Mouse (Mus musculus): ENCODE measurements around the gene Nacc1. TPM values are rescaled to one million over a fixed set of nuclear protein-coding genes. Genes with fewer than 3 reads are reported as not detected.

The Nacc1 gene
- polyA plus RNA-seq, 1 experiment from 2014 or later: 17.4 TPM

DNA sequence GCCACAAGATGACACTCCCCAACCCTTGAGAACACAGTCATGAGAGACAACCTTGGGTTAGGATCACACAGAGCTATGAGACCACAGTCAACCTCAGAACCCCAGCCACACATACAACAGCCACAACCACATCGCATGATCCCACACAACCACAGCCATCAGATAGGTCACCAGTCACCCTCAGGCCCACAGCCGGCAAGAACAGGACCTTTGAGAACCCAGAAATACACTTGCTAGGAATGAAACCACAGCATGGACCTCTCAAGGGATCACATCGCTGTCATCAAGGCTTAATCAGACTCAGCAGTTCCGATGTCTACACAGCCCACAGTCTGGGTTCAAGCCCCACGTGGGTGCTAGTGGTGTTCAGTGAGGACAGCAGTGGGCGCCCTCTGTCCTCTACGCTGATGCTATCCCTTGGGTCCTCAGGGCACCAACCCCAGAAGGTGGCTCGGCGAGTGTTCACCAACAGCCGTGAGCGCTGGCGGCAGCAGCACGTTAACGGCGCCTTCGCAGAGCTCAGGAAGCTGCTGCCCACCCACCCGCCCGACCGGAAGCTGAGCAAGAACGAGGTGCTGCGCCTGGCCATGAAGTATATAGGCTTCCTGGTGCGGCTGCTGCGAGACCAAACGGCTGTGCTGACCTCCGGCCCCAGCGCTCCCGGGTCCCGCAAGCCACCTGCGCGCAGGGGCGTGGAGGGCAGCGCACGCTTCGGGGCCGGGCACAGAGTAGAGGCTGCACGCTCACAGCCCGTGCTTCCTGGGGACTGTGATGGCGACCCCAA, 16.0 kb upstream of the Nacc1 start:
- ATAC-seq (ENCODE audit: insufficient number of reproducible peaks, insufficient read depth, low FRiP score, low read depth): no peak
- H3K36me3 ChIP-seq (ENCODE audit: control insufficient read depth, insufficient read depth, low read length): peaks cover 14% of the 10 kb centered on the region
- peak overlapping the region; percentile 18 to 42 for H3K4me3 ChIP-seq (ENCODE audit: control insufficient read depth in 1 of 2, insufficient read depth in 1 of 2, low read depth in 1 of 2, low read length in 2 of 2)
- peaks cover 53% of the 10 kb centered on the region for H3K27me3 ChIP-seq (ENCODE audit: control insufficient read depth, insufficient read depth, low read length)
- H3K9me3 ChIP-seq (ENCODE audit: control insufficient read depth, low read length): no peaks in the 10 kb centered on the region
- WGBS: 11% methylated on average over 38 of the region's 38 CpGs
- peak overlapping the region; percentile 72; the same call in 1 of the 2 replicates for H3K9ac ChIP-seq (ENCODE audit: low read length)
- H3K27ac ChIP-seq (replicated peaks in 1 of 2; ENCODE audit: control insufficient read depth in 1 of 2, insufficient read depth in 1 of 2, low read depth in 2 of 2, low read length in 2 of 2): peak overlapping the region in 1 of 2 experiments; percentile 85; a peak in 2 of 4 replicates
- H3K4me1 ChIP-seq (ENCODE audit: control insufficient read depth in 2 of 2, insufficient read depth in 2 of 2, low read length in 2 of 2): peaks cover 14 to 48% of the 10 kb centered on the region in 2 experiments; a peak in 3 of 4 replicates
- peak overlapping the region; percentile 65 for H3K4me2 ChIP-seq (ENCODE audit: low read length)

DNA sequence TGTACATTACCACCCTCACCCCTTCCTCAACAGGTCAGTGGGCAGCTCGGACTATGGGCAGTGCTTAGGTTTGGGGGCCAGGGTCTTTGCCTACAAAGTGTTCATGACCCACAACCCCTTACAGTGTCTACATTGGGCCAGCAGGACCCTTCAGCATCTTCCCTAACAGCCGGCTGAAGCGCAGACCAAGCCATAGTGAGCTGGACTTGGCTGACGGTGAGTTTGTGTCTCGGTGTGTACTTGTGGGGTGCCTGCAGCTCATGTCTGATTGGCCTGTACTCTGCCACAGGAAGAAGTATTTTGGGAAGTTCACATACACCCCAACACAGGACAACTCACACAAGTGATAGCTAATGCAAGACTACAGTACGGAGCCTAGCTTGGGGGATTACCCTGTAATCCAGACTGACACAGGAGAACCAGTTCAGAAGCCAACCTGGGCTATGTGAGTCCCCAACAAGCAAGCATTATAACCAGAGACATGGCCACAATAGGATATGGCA, 15.4 kb upstream of the Nacc1 start:
- H3K4me1 ChIP-seq (ENCODE audit: control insufficient read depth in 2 of 2, insufficient read depth in 2 of 2, low read length in 2 of 2): peaks cover 12 to 45% of the 10 kb centered on the region in 2 experiments; a peak in 3 of 4 replicates

DNA sequence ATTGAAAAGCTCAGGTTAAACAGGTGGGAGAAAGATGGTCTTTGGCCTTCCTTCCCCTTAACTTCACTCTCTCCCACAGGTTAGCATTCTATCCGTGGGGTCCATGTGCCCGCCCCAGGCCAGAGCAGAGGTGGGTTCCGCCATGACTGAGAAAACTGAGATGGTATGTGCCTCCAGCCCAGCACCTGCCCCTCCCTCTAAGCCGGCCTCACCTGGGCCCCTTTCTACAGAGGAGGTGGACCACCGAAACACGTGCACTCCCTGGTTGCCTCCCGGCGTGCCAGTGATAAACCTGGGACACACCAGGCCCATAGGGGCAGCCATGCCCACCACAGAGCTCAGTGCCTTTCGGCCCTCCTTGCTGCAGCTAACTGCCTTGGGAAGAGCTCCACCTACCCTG, 14.9 kb upstream of the Nacc1 start:
- peak overlapping the region; percentile 32 to 42 for H3K4me3 ChIP-seq (ENCODE audit: control insufficient read depth in 1 of 2, insufficient read depth in 1 of 2, low read depth in 1 of 2, low read length in 2 of 2)
- peak overlapping the region; percentile 72 for H3K9ac ChIP-seq (ENCODE audit: low read length)
- H3K27me3 ChIP-seq (ENCODE audit: control insufficient read depth, insufficient read depth, low read length): peaks cover 42% of the 10 kb centered on the region
- H3K9me3 ChIP-seq (ENCODE audit: control insufficient read depth, low read length): no peaks in the 10 kb centered on the region
- ATAC-seq (ENCODE audit: insufficient number of reproducible peaks, insufficient read depth, low FRiP score, low read depth): no peak
- H3K4me2 ChIP-seq (ENCODE audit: low read length): peak overlapping the region; percentile 65
- H3K36me3 ChIP-seq (ENCODE audit: control insufficient read depth, insufficient read depth, low read length): peaks cover 21% of the 10 kb centered on the region
- peaks cover 12 to 41% of the 10 kb centered on the region in 2 experiments; a peak in 3 of 4 replicates for H3K4me1 ChIP-seq (ENCODE audit: control insufficient read depth in 2 of 2, insufficient read depth in 2 of 2, low read length in 2 of 2)
- H3K27ac ChIP-seq (replicated peaks in 1 of 2; ENCODE audit: control insufficient read depth in 1 of 2, insufficient read depth in 1 of 2, low read depth in 2 of 2, low read length in 2 of 2): peak overlapping the region; percentile 29 to 85; a peak in 3 of 4 replicates
- WGBS: 66% methylated on average over 9 of the region's 9 CpGs

More for the DNA sequence above, 15.4 kb upstream of the Nacc1 start:
- Histone ChIP-seq H3K9me3 (ENCODE audit: control insufficient read depth, low read length) (no peaks in the 10 kb centered on the region), H3K4me3 (ENCODE audit: control insufficient read depth in 1 of 2, insufficient read depth in 1 of 2, low read depth in 1 of 2, low read length in 2 of 2) (peak overlapping the region; percentile 32 to 42), H3K4me2 (ENCODE audit: low read length) (peak overlapping the region; percentile 65), H3K27me3 (ENCODE audit: control insufficient read depth, insufficient read depth, low read length) (peaks cover 47% of the 10 kb centered on the region), H3K27ac (replicated peaks in 1 of 2; ENCODE audit: control insufficient read depth in 1 of 2, insufficient read depth in 1 of 2, low read depth in 2 of 2, low read length in 2 of 2) (peak overlapping the region in 1 of 2 experiments; percentile 85; a peak in 2 of 4 replicates), H3K9ac (ENCODE audit: low read length) (peak overlapping the region; percentile 72), H3K36me3 (ENCODE audit: control insufficient read depth, insufficient read depth, low read length) (peaks cover 20% of the 10 kb centered on the region)
- 70% methylated on average over 6 of the region's 6 CpGs for WGBS
- ATAC-seq (ENCODE audit: insufficient number of reproducible peaks, insufficient read depth, low FRiP score, low read depth): no peak

DNA sequence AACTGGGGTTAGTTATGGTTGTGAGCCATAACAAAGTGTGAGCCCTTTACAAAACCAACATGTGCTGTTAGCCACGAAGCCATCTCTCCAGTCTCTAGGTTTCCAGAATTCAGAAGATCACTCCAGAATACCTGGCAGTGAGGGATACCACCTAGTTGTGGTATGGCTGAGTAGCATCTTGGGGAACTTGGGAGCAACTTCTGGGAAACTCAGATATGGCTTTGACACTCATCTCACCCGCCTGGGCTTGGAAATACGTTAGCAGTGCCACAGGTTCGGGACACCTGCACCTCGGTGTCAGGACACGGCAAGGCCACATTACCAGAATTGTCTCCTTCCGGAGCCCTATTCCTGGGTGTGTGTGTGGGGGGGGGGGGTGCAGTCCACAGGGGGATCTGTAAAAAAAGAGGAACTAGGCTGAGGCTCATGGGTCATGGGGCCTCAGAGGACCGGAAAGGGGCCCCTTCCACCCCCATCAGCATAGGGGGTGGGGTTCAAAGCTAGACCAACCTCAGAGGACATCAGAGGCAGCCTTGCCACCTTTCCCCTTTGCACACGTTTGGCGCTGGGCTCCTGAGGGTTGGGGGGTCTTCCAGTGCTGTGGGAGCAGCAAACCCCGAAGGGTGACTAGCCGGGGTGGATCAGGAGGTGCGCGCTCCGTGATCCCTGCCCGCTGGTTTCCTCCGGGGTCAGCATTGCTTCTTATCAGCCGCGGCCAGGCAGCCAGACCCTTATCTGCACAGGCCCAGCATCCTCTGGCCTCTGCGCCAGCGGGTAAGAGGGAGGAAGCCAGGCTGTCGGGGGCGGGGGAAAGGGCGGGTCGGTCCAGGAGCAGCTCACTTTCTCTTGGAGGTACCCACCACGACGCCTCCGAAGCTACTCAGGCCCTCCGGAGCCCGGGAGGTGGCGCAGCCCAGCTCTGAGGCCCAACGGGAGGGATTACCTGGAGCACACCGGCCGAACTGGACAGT, 13.6 kb upstream of the Nacc1 start, which contains the start of gene Lyl1:
Gene Lyl1, plus strand, starts transcription at position 517 of the 971 bp plus-strand sequence.
- ATAC-seq (ENCODE audit: insufficient number of reproducible peaks, insufficient read depth, low FRiP score, low read depth): peak; percentile 71
- Histone ChIP-seq H3K9ac (ENCODE audit: low read length) (peak within 1 kb of the TSS; percentile 72), H3K27ac (replicated peaks in 1 of 2; ENCODE audit: control insufficient read depth in 1 of 2, insufficient read depth in 1 of 2, low read depth in 2 of 2, low read length in 2 of 2) (peak within 1 kb of the TSS; percentile 69 to 85), H3K4me3 (ENCODE audit: control insufficient read depth in 1 of 2, insufficient read depth in 1 of 2, low read depth in 1 of 2, low read length in 2 of 2) (peak within 1 kb of the TSS; percentile 32 to 42), H3K27me3 (ENCODE audit: control insufficient read depth, insufficient read depth, low read length) (peaks cover 35% of the 10 kb centered on the region), H3K36me3 (ENCODE audit: control insufficient read depth, insufficient read depth, low read length) (peaks cover 34% of the 10 kb centered on the region), H3K4me2 (ENCODE audit: low read length) (peak within 1 kb of the TSS; percentile 65), H3K9me3 (ENCODE audit: control insufficient read depth, low read length) (no peaks in the 10 kb centered on the region), H3K4me1 (ENCODE audit: control insufficient read depth in 2 of 2, insufficient read depth in 2 of 2, low read length in 2 of 2) (peaks cover 10 to 31% of the 10 kb centered on the region in 2 experiments; a peak in 3 of 4 replicates)
- whole genome bisulfite sequencing: 6% methylated on average over 34 of the region's 34 CpGs

DNA sequence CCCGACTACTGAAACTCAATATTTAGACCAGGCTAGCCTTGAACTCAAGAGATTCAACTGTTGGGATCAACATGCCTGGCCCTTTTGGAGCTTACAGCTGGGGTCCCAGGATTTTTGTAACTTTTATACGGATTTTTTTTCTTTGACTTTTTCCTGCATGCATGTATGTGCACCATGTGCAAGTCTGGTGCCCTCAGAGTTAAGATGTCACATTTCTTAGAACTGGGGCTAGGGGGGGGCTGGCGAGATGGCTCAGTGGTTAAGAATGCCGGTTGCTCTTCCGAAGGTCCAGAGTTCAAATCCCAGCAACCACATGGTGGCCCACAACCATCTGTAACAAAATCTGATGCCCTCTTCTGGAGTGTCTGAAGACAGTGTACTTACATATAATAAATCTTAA, 12.9 kb upstream of the Nacc1 start:
- Histone ChIP-seq H3K4me2 (ENCODE audit: low read length) (0 out of 2 replicates have a peak overlapping the region, but pooled peaks have one; percentile 32), H3K9ac (ENCODE audit: low read length) (no peak overlapping the region)

DNA sequence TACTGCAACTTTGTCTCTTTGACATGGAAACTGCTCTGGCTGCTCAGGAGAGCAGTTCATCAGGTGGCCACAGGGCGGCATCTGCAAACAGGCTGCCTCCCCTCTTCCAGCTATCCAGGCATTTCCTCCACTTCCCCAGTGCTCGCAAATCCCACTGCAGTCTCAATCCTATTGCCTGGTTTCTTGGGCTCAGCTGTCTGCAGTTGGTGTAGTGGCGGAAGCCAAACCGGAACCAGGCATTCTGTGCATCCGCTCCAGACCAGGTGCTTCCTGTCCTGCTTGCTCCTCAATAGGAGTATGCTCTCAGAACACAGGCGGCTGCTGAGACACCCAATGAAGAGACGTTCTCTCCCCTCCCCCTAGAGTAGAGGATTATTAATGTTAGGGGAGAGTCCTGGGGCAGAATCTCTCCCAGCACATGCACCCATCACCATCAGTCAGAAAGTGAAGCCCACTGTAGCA, 12.2 kb upstream of the Nacc1 start:
- Histone ChIP-seq H3K36me3 (ENCODE audit: control insufficient read depth, insufficient read depth, low read length) (peaks cover 47% of the 10 kb centered on the region), H3K4me2 (ENCODE audit: low read length) (peak overlapping the region; percentile 32; the same call in 1 of the 2 replicates), H3K27me3 (ENCODE audit: control insufficient read depth, insufficient read depth, low read length) (peaks cover 26% of the 10 kb centered on the region), H3K4me1 (ENCODE audit: control insufficient read depth in 2 of 2, insufficient read depth in 2 of 2, low read length in 2 of 2) (peaks cover 10 to 26% of the 10 kb centered on the region in 2 experiments; a peak in 3 of 4 replicates), H3K4me3 (ENCODE audit: control insufficient read depth in 1 of 2, insufficient read depth in 1 of 2, low read depth in 1 of 2, low read length in 2 of 2) (no peak overlapping the region), H3K9ac (ENCODE audit: low read length) (no peak overlapping the region), H3K9me3 (ENCODE audit: control insufficient read depth, low read length) (no peaks in the 10 kb centered on the region), H3K27ac (replicated peaks in 1 of 2; ENCODE audit: control insufficient read depth in 1 of 2, insufficient read depth in 1 of 2, low read depth in 2 of 2, low read length in 2 of 2) (peak overlapping the region; percentile 63 to 85)
- ATAC-seq (ENCODE audit: insufficient number of reproducible peaks, insufficient read depth, low FRiP score, low read depth): peak; percentile 52
- 54% methylated on average over 7 of the region's 7 CpGs for WGBS

More for the DNA sequence above, 12.9 kb upstream of the Nacc1 start:
- H3K27me3 ChIP-seq (ENCODE audit: control insufficient read depth, insufficient read depth, low read length): peaks cover 32% of the 10 kb centered on the region
- H3K4me3 ChIP-seq (ENCODE audit: control insufficient read depth in 1 of 2, insufficient read depth in 1 of 2, low read depth in 1 of 2, low read length in 2 of 2): no peak overlapping the region
- peaks cover 10 to 31% of the 10 kb centered on the region in 2 experiments; a peak in 3 of 4 replicates for H3K4me1 ChIP-seq (ENCODE audit: control insufficient read depth in 2 of 2, insufficient read depth in 2 of 2, low read length in 2 of 2)
- peak overlapping the region; percentile 63 to 85 for H3K27ac ChIP-seq (replicated peaks in 1 of 2; ENCODE audit: control insufficient read depth in 1 of 2, insufficient read depth in 1 of 2, low read depth in 2 of 2, low read length in 2 of 2)
- no peak for ATAC-seq (ENCODE audit: insufficient number of reproducible peaks, insufficient read depth, low FRiP score, low read depth)
- peaks cover 41% of the 10 kb centered on the region for H3K36me3 ChIP-seq (ENCODE audit: control insufficient read depth, insufficient read depth, low read length)
- WGBS: 76% methylated on average over 5 of the region's 5 CpGs
- no peaks in the 10 kb centered on the region for H3K9me3 ChIP-seq (ENCODE audit: control insufficient read depth, low read length)

All from heart, embryonic 14.5 days (tissue).